Mouse (Mus musculus) small intestine, adult 2 months (tissue): Measurements from ENCODE around the gene Hspg2.

Experiments used
- CTCF ChIP-seq: fragments of 200-500 bp; IDR thresholded peaks from 2 replicates; pipeline ENCODE4 v1.5.1; 2012; ENCODE audit warnings: low read depth, mild to moderate bottlenecking, control low read depth, inconsistent platforms, low read length, moderate library complexity, mixed read lengths; ENCODE audit not compliant: insufficient replicate concordance, insufficient read length; ENCODE audit errors: extremely low read depth
- POLR2A ChIP-seq: fragments of 200-500 bp; IDR thresholded peaks from 2 replicates; pipeline ENCODE4 v1.6.1; 2012; ENCODE audit warnings: low read depth, mild to moderate bottlenecking, control low read depth, inconsistent platforms, low read length, moderate library complexity

GRCm38 (mm10) chr4:137593601-137594495 lies 125.3 kb downstream of the Hspg2 start, which contains the start of gene Usp48:
- TF ChIP-seq CTCF: no peak
- peak; percentile 78 for TF ChIP-seq POLR2A
